Mouse (Mus musculus) ES-E14 (cell line): ENCODE data around the gene Kng2.

Experiments used
- CHD2 ChIP-seq: IDR thresholded peaks from 2 replicates; pipeline ENCODE4 v1.6.1; 2014; ENCODE audit warnings: mild to moderate bottlenecking, low read depth, low read length, inconsistent platforms
- MAFK ChIP-seq: IDR thresholded peaks from 2 replicates; pipeline ENCODE4 v1.6.1; 2014; ENCODE audit warnings: mild to moderate bottlenecking, low read depth, low read length, inconsistent platforms; ENCODE audit not compliant: insufficient read depth
- ZC3H11A ChIP-seq: IDR thresholded peaks from 2 replicates; pipeline ENCODE4 v1.6.1; 2012; ENCODE audit warnings: low read depth, mild to moderate bottlenecking, inconsistent platforms, low read length, borderline replicate concordance

DNA sequence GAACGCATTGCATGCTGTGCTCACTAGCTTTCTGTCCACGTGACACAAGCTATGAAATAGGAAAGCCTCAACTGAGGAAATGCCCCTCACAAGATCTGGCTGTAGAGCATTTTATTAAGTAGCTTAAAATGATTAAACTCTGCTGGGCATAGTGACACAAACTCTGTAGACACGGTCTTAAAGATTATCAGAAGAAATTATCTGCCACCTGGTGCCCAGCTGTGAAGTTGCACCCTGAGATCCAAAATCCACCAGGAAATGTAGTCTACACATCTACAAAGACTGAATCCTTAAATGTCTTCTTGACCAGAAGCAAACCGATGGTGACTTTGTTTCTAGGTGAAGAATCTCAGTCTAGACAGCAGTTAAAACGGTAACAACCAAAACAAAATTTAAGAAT is 17.0 kb upstream of the Kng2 start:
- TF ChIP-seq MAFK = no peak
- no peak for TF ChIP-seq CHD2
- TF ChIP-seq ZC3H11A = peak; percentile 35; the same call in 1 of the 2 replicates
